Mouse (Mus musculus) midbrain, embryonic 16.5 days (tissue): ENCODE measurements around the gene Cpb2. TPM values are rescaled to one million over a fixed set of nuclear protein-coding genes. Genes with fewer than 3 reads are reported as not detected.

Experiments
- ATAC-seq: fragments of 200-750 bp; cut with Nextera tagmentation; 2 replicates; pipeline ENCODE4 v1.8.0; 2017; ENCODE audit warnings: moderate TSS enrichment
- H3K27ac ChIP-seq: fragments of 300-500 bp; sonication (generic); 2 replicates; pipeline ENCODE4 v1.5.1; 2014; ENCODE audit warnings: mild to moderate bottlenecking, low read length, mixed read lengths
- H3K27me3 ChIP-seq: fragments of 300-500 bp; sonication (generic); 2 replicates; pipeline ENCODE4 v1.6.1; 2014; ENCODE audit warnings: low read depth, low read length, mixed read lengths; ENCODE audit not compliant: control insufficient read depth, insufficient read depth
- H3K36me3 ChIP-seq: fragments of 300-500 bp; sonication (generic); 2 replicates; pipeline ENCODE4 v1.6.1; 2014; ENCODE audit warnings: mild to moderate bottlenecking, low read length, moderate library complexity, mixed read lengths; ENCODE audit not compliant: control insufficient read depth, insufficient read depth
- H3K4me1 ChIP-seq: fragments of 300-500 bp; sonication (generic); 2 replicates; pipeline ENCODE4 v1.6.1; 2014; ENCODE audit warnings: mild to moderate bottlenecking, low read length, mixed read lengths; ENCODE audit not compliant: control insufficient read depth, insufficient read depth
- H3K4me2 ChIP-seq: fragments of 300-500 bp; sonication (generic); 2 replicates; pipeline ENCODE4 v1.6.1; 2014; ENCODE audit warnings: mild to moderate bottlenecking, low read length, mixed read lengths
- H3K4me3 ChIP-seq: fragments of 300-500 bp; sonication (generic); 2 replicates; pipeline ENCODE4 v1.5.1; 2014; ENCODE audit warnings: low read depth, mild to moderate bottlenecking, low read length, moderate library complexity, mixed read lengths
- H3K9ac ChIP-seq: fragments of 300-500 bp; sonication (generic); 2 replicates; pipeline ENCODE4 v1.6.1; 2014; ENCODE audit warnings: low read depth, low read length, mixed read lengths
- H3K9me3 ChIP-seq: fragments of 300-500 bp; sonication (generic); replicated peaks from 2 replicates; pipeline ENCODE4 v1.6.1; 2014; ENCODE audit warnings: mild to moderate bottlenecking, low read length, mixed read lengths; ENCODE audit not compliant: control insufficient read depth, poor library complexity, severe bottlenecking
- WGBS: fragments of 180-500 bp; shearing (Covaris S2); extraction: QIAGEN DNeasy Blood & Tissue Kit; methylation state at CpG from one replicate; pipeline ENCODE4 v1.1.7; 2014; 5-methylcytosine and 5-hydroxymethylcytosine counted together
- polyA plus RNA-seq: library from polyadenylated mRNA; unstranded; fragments of >200 nt; fragmentation: Nextera tagmentation; extraction: Ambion mirVana; gene quantifications from 2 replicates; pipeline ENCODE4 v1.2.1, GENCODE M21; 2015

The Cpb2 gene
- polyA plus RNA-seq, 1 experiment from 2014 or later = not detected

DNA sequence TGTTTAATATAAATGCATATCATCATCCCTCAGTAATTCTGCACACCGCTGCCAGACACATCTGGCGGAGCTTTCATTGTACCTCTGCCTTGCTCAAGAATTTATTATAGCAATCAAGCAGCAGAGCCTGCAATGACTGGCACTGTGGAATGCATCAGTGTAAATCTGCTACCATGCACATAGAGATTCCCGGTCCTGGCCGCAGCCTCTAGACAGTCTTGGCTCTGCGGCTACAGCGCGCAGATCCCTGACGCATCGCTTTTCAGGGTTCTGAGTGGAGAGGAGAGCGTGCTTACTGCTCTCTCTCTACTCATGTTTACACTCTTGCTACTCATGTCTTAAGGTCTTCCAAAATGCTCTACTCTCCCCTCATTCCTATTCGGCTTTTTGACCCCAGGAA, 28.3 kb upstream of the Cpb2 start:
- Histone ChIP-seq H3K36me3 (no peaks in the 10 kb centered on the region), H3K9ac (no peak overlapping the region), H3K27ac (no peak overlapping the region), H3K4me1 (0 out of 2 replicates have a peak, but pooled peaks cover 2% of the 10 kb centered on the region), H3K4me2 (no peak overlapping the region), H3K9me3 (no peaks in the 10 kb centered on the region), H3K27me3 (no peaks in the 10 kb centered on the region), H3K4me3 (no peak overlapping the region)
- 80% methylated on average over 11 of the region's 11 CpGs for WGBS
- no peak for ATAC-seq

DNA sequence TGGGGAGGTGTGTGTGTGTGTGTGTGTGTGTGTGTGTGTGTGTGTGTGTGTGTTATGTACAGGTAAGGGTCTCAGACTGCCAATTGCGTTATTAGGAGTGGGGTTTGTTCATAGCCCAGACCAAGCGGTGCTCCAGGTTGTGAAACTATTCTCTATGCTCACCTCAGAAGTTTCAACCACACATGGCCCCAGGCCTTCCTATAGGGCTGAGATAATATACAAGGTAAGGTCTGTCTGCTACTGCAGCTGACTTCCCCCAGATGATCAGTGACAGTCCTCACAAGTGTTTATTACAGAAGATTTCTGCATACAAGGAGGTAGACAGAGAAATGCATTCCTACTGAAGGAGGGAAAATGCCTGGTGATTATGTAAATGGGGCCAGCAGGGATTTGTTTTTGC, 23.2 kb upstream of the Cpb2 start:
- WGBS = 83% methylated on average over 2 of the region's 2 CpGs
- no peak for ATAC-seq
- no peak overlapping the region for H3K27ac ChIP-seq

DNA sequence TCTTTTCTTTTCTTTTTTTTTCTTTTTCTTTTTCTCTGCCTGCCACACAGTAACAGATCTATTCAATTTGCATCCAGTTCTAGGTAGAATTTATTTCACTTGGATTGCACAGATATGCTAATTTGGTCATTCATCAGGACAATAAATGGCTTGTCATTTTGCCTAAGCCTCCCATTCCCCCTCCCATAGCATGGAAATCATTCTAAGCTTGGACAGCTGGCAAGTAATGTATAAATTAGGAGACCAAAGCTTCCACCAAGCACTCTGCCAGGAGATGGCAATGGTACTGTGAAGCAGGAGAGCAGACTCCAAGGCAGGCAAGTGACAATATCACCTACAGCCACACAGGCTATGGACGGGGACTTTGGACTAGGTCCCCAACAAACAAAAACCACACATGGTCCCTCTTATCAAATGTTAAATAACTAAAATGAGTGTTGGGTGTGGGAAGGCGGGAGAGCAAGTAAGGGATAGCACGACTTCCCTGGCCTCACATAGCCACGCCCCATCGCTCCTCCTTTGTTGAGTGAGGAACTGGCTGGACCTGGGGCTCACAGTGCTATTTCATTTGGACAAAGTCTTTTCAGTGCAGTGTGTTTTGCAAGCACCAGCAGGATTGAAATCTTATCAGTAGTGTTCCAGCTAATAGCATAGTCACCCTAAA, 22.7 kb upstream of the Cpb2 start:
- no peak overlapping the region for H3K27ac ChIP-seq
- no peaks in the 10 kb centered on the region for H3K9me3 ChIP-seq
- no peaks in the 10 kb centered on the region for H3K36me3 ChIP-seq
- no peaks in the 10 kb centered on the region; the same call in 1 of the 2 replicates for H3K4me1 ChIP-seq
- H3K4me2 ChIP-seq = no peak overlapping the region
- no peak overlapping the region for H3K9ac ChIP-seq
- no peak overlapping the region for H3K4me3 ChIP-seq
- peak; percentile 48; the same call in 1 of the 2 replicates for ATAC-seq
- no peaks in the 10 kb centered on the region for H3K27me3 ChIP-seq
- 62% methylated on average over 5 of the region's 5 CpGs for WGBS

More for the DNA sequence above, 23.2 kb upstream of the Cpb2 start:
- H3K9ac ChIP-seq = no peak overlapping the region
- no peak overlapping the region for H3K4me2 ChIP-seq
- no peaks in the 10 kb centered on the region for H3K36me3 ChIP-seq
- H3K27me3 ChIP-seq = no peaks in the 10 kb centered on the region
- no peak overlapping the region for H3K4me3 ChIP-seq
- H3K9me3 ChIP-seq = no peaks in the 10 kb centered on the region
- H3K4me1 ChIP-seq = no peaks in the 10 kb centered on the region; the same call in 1 of the 2 replicates

DNA sequence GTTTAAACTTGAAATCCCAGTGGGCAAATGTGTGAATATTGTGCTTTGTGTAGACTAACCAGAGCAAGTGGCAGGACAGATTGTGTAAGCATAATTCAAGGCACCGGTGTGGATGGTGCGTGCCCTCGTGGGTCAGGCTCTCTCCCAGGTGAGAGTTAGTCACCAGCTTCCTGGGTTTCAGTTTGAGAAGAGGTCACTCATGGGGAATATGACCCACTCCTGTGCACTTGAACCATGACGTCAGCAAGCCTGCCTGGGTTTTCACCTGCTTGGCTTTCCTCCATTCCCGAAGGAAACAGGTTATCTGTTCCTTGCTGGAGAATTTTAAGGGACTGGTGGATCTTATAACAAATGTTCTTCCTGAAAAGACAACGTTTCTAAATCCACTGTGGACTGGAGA, 19.7 kb upstream of the Cpb2 start:
- 85% methylated on average over 6 of the region's 6 CpGs for WGBS
- Histone ChIP-seq H3K27ac (no peak overlapping the region), H3K9me3 (no peaks in the 10 kb centered on the region), H3K4me3 (no peak overlapping the region), H3K4me2 (no peak overlapping the region), H3K36me3 (no peaks in the 10 kb centered on the region), H3K9ac (no peak overlapping the region), H3K27me3 (no peaks in the 10 kb centered on the region), H3K4me1 (peaks cover 2% of the 10 kb centered on the region; the same call in 1 of the 2 replicates)
- ATAC-seq = no peak

DNA sequence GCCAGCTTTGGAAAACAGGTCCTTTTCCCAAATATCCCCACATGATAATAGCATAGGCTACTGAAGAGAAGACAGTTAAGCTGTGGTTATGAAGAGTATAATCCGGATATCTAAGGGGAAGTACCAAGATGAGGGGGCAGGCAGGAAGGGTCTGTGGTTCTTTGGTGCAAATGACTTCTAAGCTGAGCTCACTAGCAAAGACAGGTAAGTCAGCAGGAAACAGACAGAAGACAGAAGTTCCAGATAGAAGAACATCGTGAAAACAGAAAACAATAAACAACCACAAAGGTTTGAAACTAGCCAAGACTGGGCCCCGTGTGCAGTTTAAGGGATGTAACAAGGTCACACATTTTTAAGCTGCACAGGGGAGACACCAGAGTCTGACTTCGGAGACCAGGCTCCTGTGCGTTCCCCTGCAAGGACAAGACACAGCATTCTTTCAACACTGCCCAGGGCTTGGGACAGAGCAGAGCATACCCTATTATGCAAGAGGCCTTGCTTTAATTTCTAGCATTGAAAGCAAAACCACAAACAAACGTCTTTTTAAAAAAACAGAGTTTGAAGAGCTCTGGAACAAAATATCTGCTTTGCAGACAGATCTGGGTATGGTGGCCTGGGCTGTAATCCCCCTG, 14.5 kb upstream of the Cpb2 start:
- ATAC-seq = no peak
- H3K27me3 ChIP-seq = no peaks in the 10 kb centered on the region
- no peak overlapping the region for H3K4me2 ChIP-seq
- no peak overlapping the region for H3K27ac ChIP-seq
- no peaks in the 10 kb centered on the region for H3K36me3 ChIP-seq
- 85% methylated on average over 6 of the region's 6 CpGs for WGBS
- H3K9ac ChIP-seq = no peak overlapping the region
- 0 out of 2 replicates have a peak, but pooled peaks cover 2% of the 10 kb centered on the region for H3K4me1 ChIP-seq
- H3K4me3 ChIP-seq = no peak overlapping the region
- H3K9me3 ChIP-seq = no peaks in the 10 kb centered on the region

DNA sequence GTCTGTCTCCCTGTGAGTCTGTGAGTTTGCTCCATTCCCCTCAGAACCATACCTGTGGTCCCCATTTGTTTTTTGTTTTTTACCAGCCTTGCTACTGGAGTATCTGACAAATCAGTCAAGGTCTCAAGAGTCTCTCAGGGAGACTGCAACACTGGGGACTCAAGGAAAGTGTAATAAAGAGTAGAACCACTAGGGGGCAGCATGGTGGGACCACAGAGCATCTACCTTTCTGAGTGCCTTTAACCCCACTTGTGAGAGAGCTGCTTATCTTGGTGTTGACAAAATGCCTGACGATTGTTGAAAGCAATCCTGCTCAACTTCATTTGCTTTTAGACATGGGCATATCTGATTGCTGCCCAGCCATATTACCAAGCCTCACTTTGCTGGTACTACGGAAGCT, 12.3 kb upstream of the Cpb2 start:
- 0 out of 2 replicates have a peak, but pooled peaks cover 2% of the 10 kb centered on the region for H3K4me1 ChIP-seq
- no peaks in the 10 kb centered on the region for H3K27me3 ChIP-seq
- H3K4me3 ChIP-seq = no peak overlapping the region
- 73% methylated on average over 2 of the region's 2 CpGs for WGBS
- no peaks in the 10 kb centered on the region for H3K9me3 ChIP-seq
- ATAC-seq = no peak
- H3K27ac ChIP-seq = no peak overlapping the region
- H3K36me3 ChIP-seq = no peaks in the 10 kb centered on the region
- H3K4me2 ChIP-seq = no peak overlapping the region
- H3K9ac ChIP-seq = no peak overlapping the region

DNA sequence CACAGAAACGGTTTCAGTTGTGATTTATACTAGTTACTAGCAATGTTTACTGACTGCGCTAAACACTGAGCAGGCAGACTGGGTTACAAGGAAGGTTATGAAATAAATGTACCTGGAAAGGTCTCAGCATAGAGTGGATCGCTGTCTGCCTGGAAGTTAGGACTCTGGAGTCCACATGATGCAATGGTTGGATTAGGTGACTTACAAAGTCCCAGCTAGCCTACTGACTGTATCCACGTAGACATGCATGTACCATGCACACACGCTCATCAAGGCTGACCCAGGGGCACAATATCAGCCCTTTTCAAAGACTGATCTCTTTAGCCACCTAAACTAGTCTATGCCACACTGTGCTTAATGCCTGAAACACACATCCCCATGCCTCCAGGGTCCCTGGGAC, 9.0 kb upstream of the Cpb2 start:
- Histone ChIP-seq H3K4me3 (no peak overlapping the region), H3K9ac (no peak overlapping the region), H3K4me2 (no peak overlapping the region), H3K9me3 (no peaks in the 10 kb centered on the region), H3K36me3 (no peaks in the 10 kb centered on the region), H3K27ac (no peak overlapping the region), H3K27me3 (no peaks in the 10 kb centered on the region; the same call in 1 of the 2 replicates), H3K4me1 (peaks cover 13% of the 10 kb centered on the region; the same call in 1 of the 2 replicates)
- WGBS = 92% methylated on average over 5 of the region's 5 CpGs
- no peak for ATAC-seq

DNA sequence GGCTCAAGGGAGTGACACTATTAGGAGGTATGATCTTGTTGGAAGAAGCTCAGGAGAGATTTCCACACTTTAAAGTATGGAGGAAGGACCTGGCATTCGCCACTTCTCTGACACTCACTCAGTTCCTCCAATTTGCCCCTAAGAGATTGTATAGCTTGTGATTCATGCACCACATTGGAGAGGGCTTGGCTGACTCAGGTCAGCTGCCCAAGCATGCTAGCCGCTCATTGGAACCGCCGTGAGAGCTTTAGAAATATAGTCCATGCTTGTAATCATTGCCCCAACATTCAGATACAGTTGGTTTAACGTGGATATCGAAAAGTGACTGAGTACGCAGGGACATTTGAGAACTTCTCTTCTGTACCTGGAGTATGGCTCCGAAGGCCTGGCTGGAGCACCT, 6.5 kb upstream of the Cpb2 start:
- H3K27me3 ChIP-seq = no peaks in the 10 kb centered on the region; the same call in 1 of the 2 replicates
- peak overlapping the region; percentile 65 for H3K27ac ChIP-seq
- H3K4me1 ChIP-seq = peaks cover 13% of the 10 kb centered on the region; the same call in 1 of the 2 replicates
- ATAC-seq = peak; percentile 54
- peak overlapping the region; percentile 33 for H3K4me2 ChIP-seq
- H3K9me3 ChIP-seq = no peaks in the 10 kb centered on the region
- 58% methylated on average over 8 of the region's 8 CpGs for WGBS
- no peaks in the 10 kb centered on the region for H3K36me3 ChIP-seq
- H3K9ac ChIP-seq = no peak overlapping the region
- no peak overlapping the region for H3K4me3 ChIP-seq

DNA sequence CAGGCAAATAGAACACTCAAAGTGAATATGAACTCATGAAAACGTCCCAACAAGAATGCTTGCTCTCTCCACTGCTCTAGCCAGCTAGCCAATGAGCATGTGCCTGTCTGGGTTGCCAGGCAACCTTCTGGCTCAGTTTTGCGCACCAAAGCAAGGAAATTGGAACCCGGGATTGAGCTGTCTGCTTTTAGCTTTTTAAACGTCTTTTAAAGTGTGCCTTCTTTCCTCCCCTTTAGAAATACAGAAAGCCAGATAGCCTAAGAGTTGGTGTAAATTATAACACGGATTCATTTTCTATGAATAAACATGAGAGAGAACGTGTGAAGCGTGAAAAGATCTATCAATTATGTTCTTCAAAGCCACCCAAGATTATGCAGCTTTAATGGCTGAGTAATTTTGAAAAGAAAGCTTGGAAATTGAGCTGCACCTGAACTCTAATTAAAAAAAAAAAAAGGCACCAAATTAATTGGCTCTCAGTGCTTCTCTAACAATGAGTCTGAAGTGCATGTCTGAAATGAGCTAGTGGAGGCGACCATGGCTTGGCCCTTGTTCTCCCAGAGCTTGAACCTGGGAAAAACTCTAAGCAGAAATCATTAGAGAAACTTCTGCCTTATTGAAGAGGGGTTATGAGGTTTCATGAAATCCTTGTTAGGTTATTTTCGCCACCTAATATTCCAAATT, 6.0 kb upstream of the Cpb2 start:
- Histone ChIP-seq H3K36me3 (no peaks in the 10 kb centered on the region), H3K4me3 (no peak overlapping the region), H3K4me1 (peaks cover 13% of the 10 kb centered on the region; the same call in 1 of the 2 replicates), H3K27ac (peak overlapping the region; percentile 65), H3K4me2 (peak overlapping the region; percentile 33), H3K9ac (no peak overlapping the region), H3K9me3 (no peaks in the 10 kb centered on the region), H3K27me3 (no peaks in the 10 kb centered on the region; the same call in 1 of the 2 replicates)
- ATAC-seq = peak; percentile 93
- WGBS = 12% methylated on average over 9 of the region's 9 CpGs
